Mouse (Mus musculus): Measurements from ENCODE around the gene Ankrd23. TPM values are rescaled to one million over a fixed set of nuclear protein-coding genes. Genes with fewer than 3 reads are reported as not detected.

Ankrd23 gene
- total and polyA plus RNA-seq, 3 experiments = 310 to 397 (median 338) TPM

- Histone ChIP-seq H3K36me3 (ENCODE audit: control insufficient read depth, insufficient read depth, low read length) (no peaks in the 10 kb centered on the region), H3K79me2 (replicated peaks; ENCODE audit: control insufficient read depth, insufficient read depth, low read length) (no peaks in the 10 kb centered on the region), H3K4me3 (peak within 1 kb of the TSS; percentile 76), H3K4me1 (ENCODE audit: control insufficient read depth, insufficient read depth, low read length) (peaks cover 3% of the 10 kb centered on the region), H3K27ac (peak within 1 kb of the TSS; percentile 85), H3K9ac (ENCODE audit: low read depth, low read length) (peak within 1 kb of the TSS; percentile 84), H3K27me3 (ENCODE audit: control insufficient read depth, insufficient read depth, low read length) (no peaks in the 10 kb centered on the region)
- intact Hi-C loops (cut with DNase I) = loop anchor here (1.0 kb wide), 3 partner anchors 88 to 137 kb away; no protein-coding TSS in a partner anchor
- TF ChIP-seq CTCF (IDR thresholded peaks at IDR 0.05) = no peak; the same call in none of the 2 replicates
- peak; percentile 99 for TF ChIP-seq EP300 (IDR thresholded peaks at IDR 0.05; ENCODE audit: insufficient read depth, low read depth, low read length)
- TF ChIP-seq POLR2A (IDR thresholded peaks at IDR 0.05; ENCODE audit: insufficient read depth, low read depth, low read length) = peak; percentile 82
- under 1% methylated on average over 43 of the region's 43 CpGs for WGBS
- DNase-seq = peak; percentile 96 to 98
Measured at GRCm38 (mm10) chr1:36546888-36547471, 10.3 kb upstream of the Ankrd23 start, which contains the start of gene Ankrd39. TSS of gene Ankrd39 (minus strand) at chr1:36547445.

- Histone ChIP-seq H3K27ac (no peak overlapping the region; the same call in 1 of the 2 replicates), H3K9ac (ENCODE audit: low read depth, low read length) (peak overlapping the region; percentile 9; the same call in 1 of the 2 replicates), H3K27me3 (ENCODE audit: control insufficient read depth, insufficient read depth, low read length) (no peaks in the 10 kb centered on the region), H3K4me1 (ENCODE audit: control insufficient read depth, insufficient read depth, low read length) (peaks cover 3% of the 10 kb centered on the region), H3K36me3 (ENCODE audit: control insufficient read depth, insufficient read depth, low read length) (no peaks in the 10 kb centered on the region), H3K79me2 (replicated peaks; ENCODE audit: control insufficient read depth, insufficient read depth, low read length) (no peaks in the 10 kb centered on the region), H3K4me3 (peak overlapping the region; percentile 76)
- 64% methylated on average over 19 of the region's 19 CpGs for WGBS
- intact Hi-C loops (cut with DNase I) = no loop called here
- no peak for TF ChIP-seq EP300 (IDR thresholded peaks at IDR 0.05; ENCODE audit: insufficient read depth, low read depth, low read length)
- peak; percentile 50 for TF ChIP-seq CTCF (IDR thresholded peaks at IDR 0.05)
- DNase-seq = peak in 1 of 2 experiments; percentile 42
Measured at GRCm38 (mm10) chr1:36545845-36546600, 9.3 kb upstream of the Ankrd23 start.

GRCm38 (mm10) chr1:36545382-36545781, 8.7 kb upstream of the Ankrd23 start:
- Histone ChIP-seq H3K4me3 (no peak overlapping the region), H3K4me1 (ENCODE audit: control insufficient read depth, insufficient read depth, low read length) (peaks cover 3% of the 10 kb centered on the region), H3K9ac (ENCODE audit: low read depth, low read length) (no peak overlapping the region), H3K27ac (no peak overlapping the region), H3K36me3 (ENCODE audit: control insufficient read depth, insufficient read depth, low read length) (no peaks in the 10 kb centered on the region), H3K27me3 (ENCODE audit: control insufficient read depth, insufficient read depth, low read length) (no peaks in the 10 kb centered on the region), H3K79me2 (replicated peaks; ENCODE audit: control insufficient read depth, insufficient read depth, low read length) (no peaks in the 10 kb centered on the region)
- intact Hi-C loops (cut with DNase I) = no loop called here
- DNase-seq = no peak
- TF ChIP-seq CTCF (IDR thresholded peaks at IDR 0.05) (no peak), EP300 (IDR thresholded peaks at IDR 0.05; ENCODE audit: insufficient read depth, low read depth, low read length) (no peak), POLR2A (IDR thresholded peaks at IDR 0.05; ENCODE audit: insufficient read depth, low read depth, low read length) (no peak)
- WGBS = 68% methylated on average over 2 of the region's 2 CpGs

GRCm38 (mm10) chr1:36542925-36543324, 6.2 kb upstream of the Ankrd23 start:
- no peak for TF ChIP-seq POLR2A (IDR thresholded peaks at IDR 0.05; ENCODE audit: insufficient read depth, low read depth, low read length)
- TF ChIP-seq EP300 (IDR thresholded peaks at IDR 0.05; ENCODE audit: insufficient read depth, low read depth, low read length) = no peak
- no peak for TF ChIP-seq CTCF (IDR thresholded peaks at IDR 0.05)
- Histone ChIP-seq H3K79me2 (replicated peaks; ENCODE audit: control insufficient read depth, insufficient read depth, low read length) (no peaks in the 10 kb centered on the region), H3K4me1 (ENCODE audit: control insufficient read depth, insufficient read depth, low read length) (peaks cover 3% of the 10 kb centered on the region), H3K36me3 (ENCODE audit: control insufficient read depth, insufficient read depth, low read length) (no peaks in the 10 kb centered on the region), H3K4me3 (no peak overlapping the region), H3K9ac (ENCODE audit: low read depth, low read length) (no peak overlapping the region), H3K27me3 (ENCODE audit: control insufficient read depth, insufficient read depth, low read length) (no peaks in the 10 kb centered on the region), H3K27ac (no peak overlapping the region)
- WGBS = 92% methylated on average over 9 of the region's 9 CpGs
- no peak for DNase-seq
- intact Hi-C loops (cut with DNase I) = no loop called here

- no peak for TF ChIP-seq CTCF (IDR thresholded peaks at IDR 0.05)
- Histone ChIP-seq H3K27me3 (ENCODE audit: control insufficient read depth, insufficient read depth, low read length) (no peaks in the 10 kb centered on the region), H3K79me2 (replicated peaks; ENCODE audit: control insufficient read depth, insufficient read depth, low read length) (no peaks in the 10 kb centered on the region), H3K4me1 (ENCODE audit: control insufficient read depth, insufficient read depth, low read length) (no peaks in the 10 kb centered on the region), H3K27ac (no peak overlapping the region), H3K36me3 (ENCODE audit: control insufficient read depth, insufficient read depth, low read length) (no peaks in the 10 kb centered on the region), H3K4me3 (no peak overlapping the region), H3K9ac (ENCODE audit: low read depth, low read length) (no peak overlapping the region)
- no peak for DNase-seq
- WGBS = 94% methylated on average over 16 of the region's 16 CpGs
- intact Hi-C loops (cut with DNase I) = no loop called here
Measured at GRCm38 (mm10) chr1:36541844-36542243, 5.2 kb upstream of the Ankrd23 start.

- TF ChIP-seq CTCF (IDR thresholded peaks at IDR 0.05) (no peak), POLR2A (IDR thresholded peaks at IDR 0.05; ENCODE audit: insufficient read depth, low read depth, low read length) (no peak), EP300 (IDR thresholded peaks at IDR 0.05; ENCODE audit: insufficient read depth, low read depth, low read length) (no peak)
- Histone ChIP-seq H3K4me3 (no peak overlapping the region), H3K4me1 (ENCODE audit: control insufficient read depth, insufficient read depth, low read length) (peaks cover 2% of the 10 kb centered on the region; the same call in 1 of the 2 replicates), H3K9ac (ENCODE audit: low read depth, low read length) (no peak overlapping the region), H3K27ac (no peak overlapping the region), H3K79me2 (replicated peaks; ENCODE audit: control insufficient read depth, insufficient read depth, low read length) (no peaks in the 10 kb centered on the region), H3K36me3 (ENCODE audit: control insufficient read depth, insufficient read depth, low read length) (no peaks in the 10 kb centered on the region), H3K27me3 (ENCODE audit: control insufficient read depth, insufficient read depth, low read length) (no peaks in the 10 kb centered on the region)
- DNase-seq = no peak
- 94% methylated on average over 12 of the region's 12 CpGs for WGBS
- intact Hi-C loops (cut with DNase I) = no loop called here
Measured at GRCm38 (mm10) chr1:36540807-36541206, 4.1 kb upstream of the Ankrd23 start.
